8 mouse cellular contexts compared by ENCODE assay signal in the genomic region with DNA sequence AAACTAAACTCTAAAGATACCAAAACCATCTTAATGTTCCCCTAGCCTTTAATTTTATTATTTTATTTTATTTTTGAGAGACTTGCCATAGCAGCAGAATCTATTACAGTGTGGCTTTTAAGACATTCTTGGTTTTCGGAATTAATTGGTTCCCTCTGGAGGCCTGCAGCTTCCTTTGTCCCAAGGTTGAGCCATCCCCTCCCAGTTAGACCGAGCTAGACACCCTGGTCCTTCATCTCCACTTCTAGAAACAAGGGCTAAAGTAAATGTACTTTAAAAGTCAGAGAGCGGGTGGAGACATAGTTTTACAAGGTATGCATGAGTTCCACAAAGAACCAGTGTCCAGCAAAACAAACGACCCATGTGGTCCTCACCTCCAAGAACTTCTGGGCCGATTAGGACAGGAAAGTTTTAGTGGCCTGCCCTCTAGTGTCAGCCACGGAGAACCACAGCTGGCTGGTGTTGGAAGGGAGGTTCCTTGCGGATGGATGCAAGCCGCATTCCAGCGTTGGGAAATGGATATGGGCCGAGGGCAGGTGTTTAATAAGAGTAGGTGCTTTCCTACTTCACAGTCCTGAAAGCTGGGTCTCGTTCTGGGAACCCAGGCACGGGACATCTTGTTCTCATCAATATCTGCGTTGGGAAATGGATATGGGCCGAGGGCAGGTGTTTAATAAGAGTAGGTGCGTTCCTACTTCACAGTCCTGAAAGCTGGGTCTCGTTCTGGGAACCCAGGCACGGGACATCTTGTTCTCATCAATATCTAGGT.
DNase-seq lines count a peak whose midpoint lies in the region; ATAC-seq and TF ChIP-seq lines count a peak whose summit lies in the region.

No protein-coding gene starts in this region.

- H3K27ac ChIP-seq in spleen, adult 2 months (ENCODE audit: insufficient read depth, low read length), result no peak overlapping the region
- no peak overlapping the region for H3K27ac ChIP-seq in cortical plate, adult 2 months (ENCODE audit: insufficient read depth, low read length)
- no peak overlapping the region for H3K27ac ChIP-seq in intestine, embryonic 15.5 days
- H3K27ac ChIP-seq in midbrain, embryonic 13.5 days, result no peak overlapping the region
- no peak overlapping the region for H3K27ac ChIP-seq in stomach, embryonic 16.5 days (ENCODE audit: low read length)

- H3K36me3 ChIP-seq in spleen, adult 2 months (ENCODE audit: control insufficient read depth, insufficient read depth, low read length), result peaks cover 4% of the 10 kb centered on the region; the same call in 1 of the 2 replicates
- H3K36me3 ChIP-seq in intestine, embryonic 15.5 days, result no peaks in the 10 kb centered on the region
- peaks cover 18% of the 10 kb centered on the region for H3K36me3 ChIP-seq in midbrain, embryonic 13.5 days
- H3K36me3 ChIP-seq in stomach, embryonic 16.5 days (ENCODE audit: control insufficient read depth, insufficient read depth, low read length), result no peaks in the 10 kb centered on the region

- DNase-seq in spleen, adult 2 months (ENCODE audit: low read depth in 1 of 2, low spot score in 2 of 2), result peak in 1 of 2 experiments; percentile 17
- no peak for DNase-seq in spleen, adult 12 weeks (ENCODE audit: low spot score)
- peak; percentile 30 to 51 for DNase-seq in gastrocnemius, postnatal 36 days
- DNase-seq in left cerebral cortex, postnatal 25 days (ENCODE audit: low spot score in 2 of 2), result peak; percentile 66 to 77

- TF ChIP-seq CTCF in spleen, adult 2 months (IDR thresholded peaks at IDR 0.05; ENCODE audit: extremely low read depth, insufficient read depth, insufficient read length, insufficient replicate concordance), result peak; percentile 76; the same call in 1 of the 2 replicates
- peak; percentile 93 for TF ChIP-seq CTCF in cortical plate, adult 2 months (IDR thresholded peaks at IDR 0.05; ENCODE audit: extremely low read depth, insufficient read depth, low read length)

- H3K27me3 ChIP-seq in spleen, adult 2 months (ENCODE audit: control insufficient read depth, insufficient read depth, low read length), result no peaks in the 10 kb centered on the region
- H3K27me3 ChIP-seq in intestine, embryonic 15.5 days (replicated peaks), result no peaks in the 10 kb centered on the region
- no peaks in the 10 kb centered on the region; the same call in none of the 2 replicates for H3K27me3 ChIP-seq in midbrain, embryonic 13.5 days
- H3K27me3 ChIP-seq in stomach, embryonic 16.5 days (ENCODE audit: control insufficient read depth, insufficient read depth, low read length), result no peaks in the 10 kb centered on the region

- no peaks in the 10 kb centered on the region for H3K4me1 ChIP-seq in spleen, adult 2 months (ENCODE audit: control insufficient read depth, insufficient read depth, insufficient read length)
- no peaks in the 10 kb centered on the region for H3K4me1 ChIP-seq in cortical plate, adult 2 months (ENCODE audit: control insufficient read depth, insufficient read depth, low read length)
- no peaks in the 10 kb centered on the region for H3K4me1 ChIP-seq in intestine, embryonic 15.5 days (replicated peaks)
- H3K4me1 ChIP-seq in midbrain, embryonic 13.5 days (replicated peaks), result peaks cover 8% of the 10 kb centered on the region
- peaks cover 7% of the 10 kb centered on the region; the same call in 1 of the 2 replicates for H3K4me1 ChIP-seq in stomach, embryonic 16.5 days (ENCODE audit: control insufficient read depth, insufficient read depth, low read length)

- peak; percentile 73 for ATAC-seq in intestine, embryonic 15.5 days
- ATAC-seq in midbrain, embryonic 13.5 days, result peak; percentile 74
- peak; percentile 62; the same call in 1 of the 2 replicates for ATAC-seq in stomach, embryonic 16.5 days (ENCODE audit: insufficient read depth, low FRiP score)

- 47% methylated on average over 17 of the region's 17 CpGs for WGBS in spleen, adult 2 months
- WGBS in intestine, embryonic 15.5 days, result 33% methylated on average over 17 of the region's 17 CpGs
- 33% methylated on average over 17 of the region's 17 CpGs for WGBS in midbrain, embryonic 13.5 days
- WGBS in stomach, embryonic 16.5 days, result 33% methylated on average over 17 of the region's 17 CpGs

- H3K9me3 ChIP-seq in intestine, embryonic 15.5 days, result no peaks in the 10 kb centered on the region
- no peaks in the 10 kb centered on the region for H3K9me3 ChIP-seq in midbrain, embryonic 13.5 days
- no peaks in the 10 kb centered on the region for H3K9me3 ChIP-seq in stomach, embryonic 16.5 days (replicated peaks; ENCODE audit: control insufficient read depth, low read length)

- intact Hi-C loops in gastrocnemius, postnatal 36 days (cut with DNase I), result loop anchor here (5.0 to 10.0 kb wide), 5 partner anchors 164 to 441 kb away; a partner anchor contains a TSS
- intact Hi-C loops in left cerebral cortex, postnatal 25 days (cut with DNase I), result loop anchor here (2.0 to 10.0 kb wide), 5 partner anchors 104 to 341 kb away; a partner anchor contains a TSS

- H3K4me2 ChIP-seq in intestine, embryonic 15.5 days (replicated peaks), result no peak overlapping the region
- H3K4me2 ChIP-seq in midbrain, embryonic 13.5 days (replicated peaks), result no peak overlapping the region
- H3K4me2 ChIP-seq in stomach, embryonic 16.5 days (ENCODE audit: low read depth, low read length), result no peak overlapping the region

- H3K9ac ChIP-seq in intestine, embryonic 15.5 days, result no peak overlapping the region
- H3K9ac ChIP-seq in midbrain, embryonic 13.5 days (replicated peaks), result no peak overlapping the region
- no peak overlapping the region for H3K9ac ChIP-seq in stomach, embryonic 16.5 days (ENCODE audit: low read length)

- TF ChIP-seq POLR2A in spleen, adult 2 months (IDR thresholded peaks at IDR 0.05; ENCODE audit: low read depth, low read length), result no peak
- no peak for TF ChIP-seq POLR2A in cortical plate, adult 2 months (IDR thresholded peaks at IDR 0.05; ENCODE audit: extremely low read depth, insufficient read depth, low read length)

- no peak overlapping the region for H3K4me3 ChIP-seq in spleen, adult 2 months (ENCODE audit: extremely low read depth, insufficient read depth, insufficient read length)
- H3K4me3 ChIP-seq in cortical plate, adult 2 months (ENCODE audit: insufficient read depth, low read length), result no peak overlapping the region
- H3K4me3 ChIP-seq in intestine, embryonic 15.5 days (replicated peaks), result no peak overlapping the region
- no peak overlapping the region for H3K4me3 ChIP-seq in midbrain, embryonic 13.5 days (replicated peaks)
- H3K4me3 ChIP-seq in stomach, embryonic 16.5 days (replicated peaks; ENCODE audit: low read length), result no peak overlapping the region
